In genomic region chr7:117419846-117420245, GRCm38 (mm10) we compare ENCODE assay signal across 15 mouse cellular contexts.
"Had no signal": no experiment of that assay in that cellular context is flagged by ENCODE, and none has a peak within 500 bp of the region (broad histone marks: within the 10 kb centered on the region; RNA-seq: fewer than 3 reads in every experiment).

No protein-coding gene starts in this region.

- H3K4me3 ChIP-seq: kidney, embryonic 15.5 days; layer of hippocampus, adult 2 months; limb, embryonic 12.5 days; liver, embryonic 13.5 days; lung, embryonic 15.5 days; megakaryocyte, embryonic 14.5 days; midbrain, embryonic 15.5 days; neural tube, embryonic 12.5 days had no signal

- H3K27me3 ChIP-seq: kidney, embryonic 15.5 days; limb, embryonic 12.5 days; liver, embryonic 13.5 days; lung, embryonic 15.5 days; midbrain, embryonic 15.5 days; neural tube, embryonic 12.5 days had no signal

- H3K9ac ChIP-seq: kidney, embryonic 15.5 days; limb, embryonic 12.5 days; liver, embryonic 13.5 days; liver, postnatal 0 days; lung, embryonic 15.5 days; midbrain, embryonic 15.5 days; neural tube, embryonic 12.5 days had no signal

- H3K4me1 ChIP-seq: liver, embryonic 13.5 days had no signal

- ATAC-seq: liver, postnatal 0 days had no signal

- DNase-seq: liver; liver, embryonic 13.5 days; liver, postnatal 0 days; lung, postnatal 14 days; thymus, postnatal 4 days had no signal

- H3K9me3 ChIP-seq: kidney, embryonic 15.5 days; limb, embryonic 12.5 days; liver, embryonic 13.5 days; lung, embryonic 15.5 days; megakaryocyte, embryonic 14.5 days; midbrain, embryonic 15.5 days; neural tube, embryonic 12.5 days had no signal

- H3K36me3 ChIP-seq: kidney, embryonic 15.5 days; limb, embryonic 12.5 days; liver, embryonic 13.5 days; lung, embryonic 15.5 days; midbrain, embryonic 15.5 days; neural tube, embryonic 12.5 days had no signal

- H3K27ac ChIP-seq: kidney, embryonic 15.5 days; layer of hippocampus, adult 2 months; limb, embryonic 12.5 days; liver, embryonic 13.5 days; lung, embryonic 15.5 days; macrophage; midbrain, embryonic 15.5 days; neural tube, embryonic 12.5 days; stomach, postnatal 0 days had no signal

- H3K4me2 ChIP-seq: kidney, embryonic 15.5 days; limb, embryonic 12.5 days; liver, embryonic 13.5 days; lung, embryonic 15.5 days; midbrain, embryonic 11.5 days; midbrain, embryonic 15.5 days; neural tube, embryonic 12.5 days had no signal
